Mouse (Mus musculus) forelimb bud, embryonic 11.5 days (tissue): Measurements from ENCODE around the gene Gm8108.
"Not testable (repeated sequence)": the region's sequence is repeated elsewhere in the genome, so short reads cannot be mapped to it uniquely, and the experiment has no call there.

Source experiments
- DNase-seq: peaks from one replicate; pipeline ENCODE4 v3.0.0-alpha.2; 2012; ENCODE audit warnings: low read depth, low spot score

Gm8108 gene

GRCm38 (mm10) chr14:4110426-4110825 lies at the start of gene Gm8108:
Gm8108 (plus strand) TSS chr14:4110526.
- peak; percentile 12 for DNase-seq

DNA sequence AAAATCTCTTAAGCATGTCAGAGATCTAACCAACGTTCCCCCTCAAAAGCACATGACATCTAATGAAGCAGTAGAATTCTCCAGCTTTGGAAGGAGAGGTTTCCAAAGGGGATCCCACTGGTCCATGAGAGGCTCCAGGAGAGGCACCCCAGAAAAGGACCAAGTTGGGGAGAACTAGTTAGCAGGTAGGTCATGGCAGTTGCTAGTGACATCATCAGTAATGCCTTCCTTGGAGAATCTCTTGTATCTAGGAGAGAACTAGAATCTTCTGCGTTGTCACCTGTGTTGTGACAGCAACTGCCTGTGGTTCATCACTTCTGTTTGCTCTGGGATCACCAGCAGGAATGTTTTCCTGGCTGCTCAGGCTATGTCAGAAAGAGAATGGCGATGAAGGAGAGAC lies 26.5 kb upstream of the Gm8108 start, which contains the start of gene Gm3115:
TSS of gene Gm3115 (plus strand) at position 301 of the 400 bp plus-strand sequence.
- DNase-seq, result not testable (repeated sequence)

DNA sequence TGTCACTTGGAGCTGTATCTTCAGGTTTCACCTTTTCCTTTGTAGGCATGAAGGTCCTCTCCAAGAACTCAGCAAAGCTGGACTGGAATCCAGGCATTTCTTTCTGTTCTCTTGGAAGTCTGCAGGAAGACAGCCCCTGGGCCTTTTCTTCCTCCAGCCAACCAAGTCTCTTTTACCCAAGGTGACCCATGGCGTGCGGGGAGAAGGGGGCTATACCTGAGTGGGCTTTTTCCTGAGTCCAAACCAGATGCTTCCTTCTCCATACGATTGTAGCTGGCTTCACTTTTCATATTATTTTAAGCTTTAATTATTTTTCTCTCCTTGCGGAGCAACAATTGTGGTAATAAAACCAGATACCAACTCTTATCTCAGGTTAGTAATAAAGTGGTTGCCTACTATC lies 31.3 kb downstream of the Gm8108 start:
- DNase-seq, result not testable (repeated sequence)

GRCm38 (mm10) chr14:4164730-4165129 lies 54.4 kb downstream of the Gm8108 start, which contains the start of gene Gm3127:
Gm3127 (plus strand) TSS chr14:4165030.
- DNase-seq, result not testable (repeated sequence)

DNA sequence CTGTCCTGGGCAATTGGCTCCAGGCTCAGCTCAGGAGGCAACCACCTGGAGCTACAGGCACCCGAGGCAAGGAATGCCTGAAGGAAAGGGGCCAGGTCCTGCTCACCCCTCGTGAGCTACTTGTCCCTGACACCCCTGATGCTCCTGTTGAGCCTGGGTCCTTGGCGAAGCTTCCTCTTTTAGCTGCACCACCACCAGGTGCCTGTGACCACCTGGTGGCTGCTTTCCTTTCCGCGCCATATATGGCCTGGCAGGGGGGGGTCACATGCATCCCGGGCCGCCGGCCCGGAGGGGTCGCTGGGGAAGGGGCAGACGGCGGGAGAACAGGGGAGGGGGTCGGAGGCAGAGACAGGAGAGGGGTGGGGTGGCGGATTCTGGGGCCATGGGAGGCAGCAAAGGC lies 71.7 kb downstream of the Gm8108 start:
- not testable (repeated sequence) for DNase-seq
